Mouse (Mus musculus) spleen, adult 12 weeks (tissue): ENCODE measurements around the gene Col23a1.

ENCODE experiments used
- DNase-seq: peaks from one replicate; pipeline ENCODE4 v3.0.0; 2022; ENCODE audit warnings: low spot score

The Col23a1 gene

GRCm38 (mm10) chr11:51388892-51389340, 99.2 kb downstream of the Col23a1 start:
- no peak for DNase-seq

DNA sequence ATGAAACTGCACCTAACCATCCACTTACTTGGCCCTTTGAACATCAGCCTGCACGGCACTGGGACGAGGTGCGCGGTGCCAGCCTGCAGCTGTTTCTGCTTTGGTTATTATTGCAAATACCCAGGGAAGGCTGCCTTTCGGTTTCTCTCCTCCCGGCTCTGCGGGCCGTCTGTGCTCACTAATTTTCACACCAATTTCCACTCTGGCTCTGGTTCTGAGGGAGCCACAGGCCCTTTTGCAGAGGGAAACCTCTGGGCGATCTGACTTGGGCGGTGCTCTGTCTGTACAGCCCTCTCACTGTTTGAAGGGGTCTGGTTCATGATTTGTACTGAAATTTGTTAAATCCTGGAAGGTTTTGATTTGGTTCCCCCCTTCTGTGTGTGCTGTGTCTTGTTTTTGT, 100.0 kb downstream of the Col23a1 start:
- DNase-seq: no peak

DNA sequence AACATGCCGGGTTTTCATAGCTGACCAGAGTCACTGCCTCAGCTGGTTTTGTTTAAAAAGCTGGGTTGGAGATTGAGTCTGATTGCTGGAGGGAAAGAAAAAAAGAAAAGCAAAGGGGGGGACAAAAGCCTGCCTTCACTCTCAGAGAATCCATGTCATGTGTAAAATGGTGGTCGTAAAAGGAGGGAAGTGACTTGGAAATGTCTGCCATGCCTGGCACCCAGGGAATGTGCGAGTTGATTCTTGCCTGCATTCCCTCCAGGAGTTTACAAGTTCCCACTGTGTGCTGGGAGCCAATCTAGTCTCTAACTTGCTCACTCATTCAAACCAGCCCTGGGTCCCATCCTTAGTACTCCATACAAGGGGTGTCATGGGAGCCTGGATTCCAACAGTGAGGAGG, 100.8 kb downstream of the Col23a1 start:
- DNase-seq: no peak

DNA sequence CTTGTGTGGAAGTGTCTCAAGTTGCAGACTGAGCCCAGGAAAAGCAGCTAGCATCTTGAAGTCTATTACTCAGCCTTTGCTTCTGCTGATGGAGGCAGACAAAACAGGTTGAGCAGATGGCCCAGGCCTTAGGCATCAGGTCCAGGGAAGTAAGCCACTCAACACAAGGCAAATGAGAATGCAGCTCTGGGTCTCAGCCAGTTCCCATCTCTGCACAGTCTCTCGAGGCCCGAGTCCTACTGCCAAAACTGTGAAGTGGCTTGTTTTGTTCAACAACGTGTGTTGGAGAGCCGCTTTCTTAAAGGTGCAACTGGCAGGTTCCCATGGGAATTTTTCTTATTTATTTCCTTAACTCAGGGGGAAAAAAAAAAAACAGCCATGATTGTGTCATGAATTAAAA, 101.8 kb downstream of the Col23a1 start:
- no peak for DNase-seq

DNA sequence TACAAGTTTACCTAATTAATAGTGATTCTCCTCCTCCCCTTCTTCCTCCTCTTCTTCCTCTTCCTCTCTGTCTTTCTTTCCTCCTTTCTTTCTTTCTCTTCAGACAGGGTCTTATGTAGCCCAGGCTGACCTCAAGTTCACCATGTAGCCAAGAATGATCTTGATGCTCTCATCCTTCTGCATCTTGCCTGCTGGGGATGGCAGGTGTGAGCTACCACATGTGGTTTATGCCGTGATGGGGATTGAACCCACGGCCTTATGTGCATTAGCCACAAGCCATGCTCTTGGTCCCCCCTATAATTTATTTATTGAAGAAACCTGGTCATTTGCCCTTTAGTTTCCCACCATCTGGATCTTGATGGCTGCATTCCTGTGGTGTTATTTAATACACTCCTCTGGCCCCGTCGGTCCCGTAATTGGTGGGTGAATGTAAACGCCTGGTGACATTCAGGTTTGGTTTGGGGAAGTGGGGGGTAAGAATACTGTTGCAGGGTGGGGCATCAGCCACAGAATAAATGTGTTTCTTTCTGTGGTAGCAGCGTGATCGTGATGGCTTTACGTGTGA, 104.7 kb downstream of the Col23a1 start:
- no peak for DNase-seq

DNA sequence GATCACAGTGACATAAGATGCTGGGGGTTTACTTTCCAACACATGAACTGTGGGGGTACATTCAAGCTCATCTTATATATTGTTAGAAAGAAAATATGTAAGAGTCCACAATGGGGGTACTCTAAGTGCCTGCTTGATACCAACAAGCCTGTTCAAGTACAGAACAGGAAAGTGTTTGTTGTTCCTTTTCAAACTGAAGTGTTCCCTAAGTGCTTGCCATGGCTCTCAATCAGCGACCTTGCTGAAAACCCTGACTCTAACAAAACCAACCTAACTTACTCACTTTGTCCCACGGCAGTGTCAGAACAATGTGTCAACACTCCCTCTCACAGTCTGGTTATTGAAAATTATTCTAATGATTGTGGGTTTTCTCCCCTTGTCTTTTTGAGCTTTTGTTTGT, 106.7 kb downstream of the Col23a1 start:
- no peak for DNase-seq

DNA sequence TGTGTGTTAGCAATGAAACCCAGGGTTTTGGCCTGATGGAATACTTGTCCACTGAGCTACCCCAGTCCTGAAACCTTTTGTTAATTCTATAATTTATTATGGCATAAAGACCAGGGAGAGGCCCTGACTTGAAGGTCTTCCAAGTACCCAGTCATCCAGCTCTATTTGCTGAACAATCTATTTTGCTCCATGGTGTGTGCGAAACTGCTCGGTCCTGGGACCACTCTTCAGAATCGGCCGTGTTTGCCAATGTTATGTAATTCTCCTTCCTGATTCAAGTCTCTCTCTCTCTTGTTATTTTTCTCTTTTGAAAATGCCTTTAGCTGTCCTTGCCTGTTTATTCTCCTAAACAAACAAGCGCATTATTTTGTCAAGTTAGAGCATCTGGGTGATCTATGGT, 108.4 kb downstream of the Col23a1 start:
- DNase-seq: no peak

- no peak for DNase-seq
These were observed 110.6 kb downstream of the Col23a1 start for GRCm38 (mm10) chr11:51400356-51400755.

- no peak for DNase-seq
These were observed 111.9 kb downstream of the Col23a1 start for GRCm38 (mm10) chr11:51401481-51402128.

- no peak for DNase-seq
These were observed 114.2 kb downstream of the Col23a1 start for GRCm38 (mm10) chr11:51403886-51404285.

DNA sequence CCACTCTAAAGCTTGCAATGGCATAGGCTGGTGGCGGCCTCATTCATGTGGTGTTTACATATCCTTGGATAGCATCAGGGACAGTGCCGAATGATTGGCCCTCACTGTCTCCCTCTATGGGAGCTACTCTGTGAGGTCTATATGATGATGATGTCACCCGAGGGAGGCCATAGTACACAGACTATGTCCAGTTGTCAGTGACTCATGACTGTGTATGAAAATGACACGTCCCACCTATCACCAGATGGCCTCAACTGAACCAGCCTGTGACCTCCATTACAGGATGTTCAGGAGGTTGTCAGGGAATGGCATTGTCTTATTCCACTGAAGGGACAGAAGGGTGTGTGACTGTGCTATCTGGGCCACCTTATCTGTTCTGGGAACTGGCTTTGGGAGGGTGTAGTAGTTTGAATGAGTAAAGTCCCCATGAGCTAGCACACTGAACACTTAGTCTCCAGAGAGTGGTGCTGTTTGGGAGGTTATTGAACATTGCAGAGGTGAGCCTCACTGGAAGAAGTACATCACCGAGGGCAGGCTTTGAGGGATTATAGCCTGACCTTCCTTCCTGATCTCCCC, 115.2 kb downstream of the Col23a1 start:
- no peak for DNase-seq

DNA sequence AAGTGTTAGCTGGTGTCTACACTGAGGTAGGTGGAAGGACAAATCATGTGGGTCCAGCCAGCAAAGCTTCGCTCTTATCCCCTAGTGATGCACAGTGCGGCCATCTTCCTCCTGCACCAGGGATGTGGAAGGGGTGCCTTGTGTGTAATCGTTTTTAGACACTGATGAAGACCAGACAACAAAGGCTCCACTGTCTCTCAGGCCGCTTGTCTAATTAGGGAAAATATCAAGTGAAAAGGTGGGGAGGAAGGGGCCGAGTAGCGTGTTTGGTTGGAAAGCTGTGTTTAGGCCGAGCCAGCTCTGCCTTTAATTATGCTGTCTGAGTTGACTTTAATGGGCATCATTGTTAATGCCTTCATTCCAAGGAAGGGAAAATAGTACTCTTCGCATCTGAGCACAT, 116.8 kb downstream of the Col23a1 start:
- no peak for DNase-seq

- no peak for DNase-seq
These were observed 117.6 kb downstream of the Col23a1 start for GRCm38 (mm10) chr11:51407351-51407750.

DNA sequence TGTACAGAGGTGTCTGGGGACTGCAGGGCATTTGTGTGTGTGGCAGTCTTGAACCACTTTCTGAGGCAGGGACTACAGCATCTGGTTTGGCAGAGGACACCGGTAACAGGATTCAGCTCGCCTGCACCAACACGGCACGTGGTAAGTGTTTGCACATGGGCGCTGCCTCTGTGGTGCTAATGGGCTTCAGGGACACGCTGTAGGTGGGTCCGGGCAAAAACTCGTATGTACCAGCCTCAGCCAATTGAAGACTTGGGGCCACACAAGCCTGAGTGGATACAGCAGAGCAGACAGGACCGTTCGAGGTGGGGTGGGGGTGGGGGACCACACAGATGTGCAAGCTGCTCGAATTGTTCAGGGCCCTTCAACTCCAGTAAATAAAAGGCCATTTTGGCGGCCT, 121.1 kb downstream of the Col23a1 start:
- no peak for DNase-seq

DNA sequence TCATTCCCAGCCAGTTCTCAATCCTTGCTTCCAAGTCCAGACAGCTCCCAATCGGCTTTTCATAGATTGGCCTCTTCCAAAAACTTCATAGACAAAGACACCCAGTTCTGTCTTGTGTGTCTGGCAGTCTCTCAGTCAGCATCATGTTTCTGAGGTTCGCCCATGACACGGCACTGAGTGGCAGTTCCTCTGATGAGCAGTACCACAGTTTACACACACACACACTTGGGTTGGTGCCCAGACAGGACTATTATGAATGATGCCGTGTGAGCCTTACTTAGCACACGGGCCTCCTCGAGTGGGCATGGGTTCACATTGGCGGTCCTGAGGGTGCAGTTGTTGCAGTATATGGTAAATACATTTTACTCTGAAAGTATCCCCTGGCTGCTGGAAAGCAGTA, 124.8 kb downstream of the Col23a1 start:
- DNase-seq: no peak

GRCm38 (mm10) chr11:51415049-51415688, 125.4 kb downstream of the Col23a1 start:
- DNase-seq: no peak

DNA sequence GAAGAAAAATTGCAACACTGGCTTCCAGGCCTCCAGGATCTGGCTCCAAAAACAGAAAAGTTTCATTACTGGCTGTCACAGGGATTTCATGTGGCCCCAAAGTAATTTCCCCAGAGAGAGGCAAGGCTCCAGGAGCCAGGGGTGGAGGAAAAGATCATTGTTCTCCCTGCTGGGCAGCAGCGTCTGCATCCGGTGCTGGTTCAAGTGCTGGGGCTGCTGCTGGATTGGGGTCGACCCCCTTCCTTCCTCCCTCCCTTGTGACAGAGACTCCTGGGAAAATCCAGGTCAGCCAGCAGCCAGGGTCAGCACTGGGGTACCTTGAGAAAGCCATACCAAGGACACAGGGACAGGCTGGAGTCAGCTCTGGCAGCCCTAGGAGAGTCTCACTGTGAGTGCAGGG, 129.1 kb downstream of the Col23a1 start:
- no peak for DNase-seq

DNA sequence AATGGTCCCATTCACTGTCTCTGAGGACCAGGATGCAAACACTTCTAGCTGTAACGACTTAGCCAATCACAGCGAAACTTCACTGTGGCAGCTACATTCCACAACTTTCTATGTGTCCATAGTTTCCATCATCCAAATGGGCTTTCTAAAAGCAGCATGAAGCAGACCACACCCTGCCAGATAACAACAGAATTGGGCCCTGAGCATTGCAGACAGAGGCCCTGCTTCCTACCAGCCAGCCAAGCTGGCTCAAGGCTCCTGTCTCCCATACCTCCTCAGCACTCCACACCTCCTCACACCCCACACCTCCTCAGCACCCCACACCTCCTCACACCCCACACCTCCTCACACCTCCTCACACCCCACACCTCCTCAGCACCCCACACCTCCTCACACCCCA, 132.2 kb downstream of the Col23a1 start:
- no peak for DNase-seq

DNA sequence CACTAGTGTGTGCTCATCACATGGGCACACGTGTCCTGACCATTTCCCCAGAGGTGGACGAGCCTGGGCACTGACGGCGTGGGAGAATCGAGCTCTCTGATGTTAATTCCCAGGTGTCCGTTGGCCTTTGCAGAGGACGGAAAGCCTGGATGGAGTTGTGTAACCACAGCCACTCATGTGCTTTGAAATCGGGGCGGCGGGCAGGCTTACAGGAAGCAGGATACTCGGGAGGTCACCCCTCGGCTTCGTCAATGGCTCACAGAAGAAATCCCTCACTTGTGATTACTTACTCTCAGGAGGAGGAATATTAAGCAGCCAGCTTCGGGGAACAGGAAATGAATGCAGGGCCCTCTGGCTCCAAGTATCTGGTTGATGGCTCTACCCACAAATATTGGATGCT, 133.0 kb downstream of the Col23a1 start:
- DNase-seq: no peak

DNA sequence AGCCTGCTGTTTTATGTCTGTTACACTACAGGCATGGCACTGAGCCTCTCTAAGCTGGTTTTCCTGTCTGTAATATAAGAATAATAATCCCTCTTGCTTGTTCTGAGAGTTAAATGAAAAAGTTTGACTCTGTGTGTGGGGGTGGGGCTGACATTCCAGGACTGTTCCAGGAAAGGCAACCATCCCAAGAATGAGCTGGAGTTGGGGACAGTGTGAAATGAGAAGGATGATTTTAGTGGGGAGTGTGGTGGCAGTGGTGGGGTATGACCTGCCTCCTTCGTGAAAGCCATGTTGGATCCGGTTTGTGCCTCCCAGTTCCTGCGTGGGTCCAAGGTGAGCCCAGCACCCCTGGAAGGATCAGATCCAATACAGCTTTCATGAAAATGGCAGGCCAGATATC, 136.4 kb downstream of the Col23a1 start:
- no peak for DNase-seq

DNA sequence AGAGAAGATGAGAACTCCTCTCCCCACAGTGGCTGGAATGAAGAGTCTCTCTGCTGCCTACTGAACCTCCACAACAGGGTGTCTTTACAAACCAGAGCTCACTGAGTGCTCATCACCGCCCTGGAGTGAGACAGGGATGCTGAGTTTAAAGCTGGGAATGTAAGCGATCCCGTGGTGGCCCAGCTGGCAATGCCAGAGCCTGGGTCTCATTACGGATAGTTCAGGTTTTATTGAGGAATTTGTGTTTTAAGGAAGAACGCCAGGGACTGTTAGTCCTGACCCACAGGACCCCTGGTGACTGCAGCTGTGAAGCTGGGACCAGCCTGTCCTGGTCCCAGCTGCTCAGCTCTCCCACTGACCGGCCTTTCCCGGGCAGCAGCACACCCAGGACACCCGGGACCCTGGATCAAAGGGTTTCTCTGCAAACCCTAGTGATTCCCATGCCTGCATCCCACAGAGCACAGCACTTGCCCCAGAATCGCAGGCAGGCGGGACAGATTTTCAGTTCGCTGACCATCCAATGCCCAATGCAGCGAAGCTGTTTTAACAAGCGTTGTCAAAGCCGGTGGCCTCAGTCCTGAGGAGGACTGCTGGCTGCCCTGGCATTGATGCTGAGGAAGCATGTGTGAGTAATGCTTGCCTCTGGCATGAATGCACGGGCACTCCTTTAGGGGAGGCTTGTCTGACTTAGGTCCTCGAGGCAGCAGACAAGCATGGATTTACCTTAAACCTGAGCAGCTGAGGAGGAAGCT, 139.9 kb downstream of the Col23a1 start:
- DNase-seq: no peak

GRCm38 (mm10) chr11:51430180-51430578, 140.5 kb downstream of the Col23a1 start:
- DNase-seq: no peak

- no peak for DNase-seq
These were observed 141.6 kb downstream of the Col23a1 start for GRCm38 (mm10) chr11:51431287-51431686.
